Mouse (Mus musculus) ES-Bruce4 (cell line): Measurements from ENCODE around the gene Casc3.

Source experiments
- CTCF ChIP-seq: IDR thresholded peaks from one replicate; pipeline ENCODE4 v1.8.1; 2011; ENCODE audit warnings: low read depth, low read length
- POLR2A ChIP-seq: IDR thresholded peaks from one replicate; pipeline ENCODE4 v1.8.1; 2011; ENCODE audit warnings: low read length; ENCODE audit not compliant: insufficient read depth

- TF ChIP-seq CTCF (no peak), POLR2A (no peak)
Measured at GRCm38 (mm10) chr11:98877001-98877400, 72.3 kb downstream of the Casc3 start.
